Mouse (Mus musculus) heart, postnatal 25 days (tissue): ENCODE measurements around the gene Cog5. TPM values are rescaled to one million over a fixed set of nuclear protein-coding genes. Genes with fewer than 3 reads are reported as not detected.
A peak's percentile ranks its signal among the peaks of the same experiment; 100 is the strongest.

Experiments used
- DNase-seq: peaks from one replicate; pipeline ENCODE4 v3.0.0; 2022; ENCODE audit warnings: low spot score
- intact Hi-C: fragments of 180-260 bp; cut with DNase I; formaldehyde crosslinking; loops from one replicate; pipeline ENCODE4 v1.15.1; 2025
- total RNA-seq, 2 experiments: library from RNA; stranded (reverse); gene quantifications; 2 replicates each; pipeline ENCODE4 v1.2.3; 2021

Cog5 gene
- total RNA-seq, 2 experiments from 2014 or later, result 49.6 to 53.9 TPM

GRCm38 (mm10) chr12:31924135-31924534 lies 269.5 kb downstream of the Cog5 start:
- DNase-seq, result no peak
- intact Hi-C loops, result loop anchor here (10.0 kb wide), 1 partner anchor 549 kb away; no protein-coding TSS in a partner anchor

GRCm38 (mm10) chr12:31925343-31925742 lies 270.7 kb downstream of the Cog5 start:
- intact Hi-C loops, result loop anchor here (5.0 to 10.0 kb wide), 2 partner anchors 198 to 551 kb away; no protein-coding TSS in a partner anchor
- no peak for DNase-seq

- intact Hi-C loops, result loop anchor here (2.0 to 10.0 kb wide), 3 partner anchors 199 to 552 kb away; no protein-coding TSS in a partner anchor
- peak; percentile 42 for DNase-seq
These were observed 272.0 kb downstream of the Cog5 start for GRCm38 (mm10) chr12:31926661-31927061.

- intact Hi-C loops, result loop anchor here (5.0 to 10.0 kb wide), 2 partner anchors 201 to 554 kb away; no protein-coding TSS in a partner anchor
- no peak for DNase-seq
These were observed 273.8 kb downstream of the Cog5 start for GRCm38 (mm10) chr12:31928498-31928897.

- DNase-seq, result no peak
- intact Hi-C loops, result no loop called here
These were observed 277.1 kb downstream of the Cog5 start for GRCm38 (mm10) chr12:31931818-31932217.

GRCm38 (mm10) chr12:31936657-31937300 lies 282.1 kb downstream of the Cog5 start:
- intact Hi-C loops, result no loop called here
- DNase-seq, result no peak

- DNase-seq, result no peak
- intact Hi-C loops, result no loop called here
These were observed 282.9 kb downstream of the Cog5 start for GRCm38 (mm10) chr12:31937613-31938012.

GRCm38 (mm10) chr12:31938391-31938997 lies 283.8 kb downstream of the Cog5 start:
- DNase-seq, result no peak
- intact Hi-C loops, result no loop called here

GRCm38 (mm10) chr12:31939026-31939425 lies 284.4 kb downstream of the Cog5 start:
- intact Hi-C loops, result no loop called here
- no peak for DNase-seq

- intact Hi-C loops, result no loop called here
- no peak for DNase-seq
These were observed 288.5 kb downstream of the Cog5 start for GRCm38 (mm10) chr12:31943020-31943654.

GRCm38 (mm10) chr12:31944405-31944804 lies 289.7 kb downstream of the Cog5 start:
- intact Hi-C loops, result no loop called here
- DNase-seq, result no peak

GRCm38 (mm10) chr12:31947476-31947875 lies 292.8 kb downstream of the Cog5 start:
- DNase-seq, result no peak
- intact Hi-C loops, result no loop called here

- intact Hi-C loops, result no loop called here
- DNase-seq, result no peak
These were observed 293.7 kb downstream of the Cog5 start for GRCm38 (mm10) chr12:31948101-31949000.

GRCm38 (mm10) chr12:31949193-31949741 lies 294.6 kb downstream of the Cog5 start:
- DNase-seq, result peak; percentile 83
- intact Hi-C loops, result no loop called here

GRCm38 (mm10) chr12:31949759-31950658 lies 295.3 kb downstream of the Cog5 start, which contains the start of gene Hbp1:
Gene Hbp1 (minus strand): TSS chr12:31950535.
- intact Hi-C loops, result no loop called here
- peak; percentile 99 for DNase-seq

- intact Hi-C loops, result no loop called here
- DNase-seq, result no peak
These were observed 296.0 kb downstream of the Cog5 start for GRCm38 (mm10) chr12:31950659-31951031.

- intact Hi-C loops, result no loop called here
- no peak for DNase-seq
These were observed 301.2 kb downstream of the Cog5 start for GRCm38 (mm10) chr12:31955843-31956242.

- intact Hi-C loops, result no loop called here
- no peak for DNase-seq
These were observed 309.4 kb downstream of the Cog5 start for GRCm38 (mm10) chr12:31964074-31964473.
